Comparison of ENCODE assay signal across 15 mouse cellular contexts in genomic region chr10:69555592-69555991, GRCm38 (mm10).
DNase-seq lines count a peak whose midpoint lies in the region; TF ChIP-seq lines count a peak whose summit lies in the region.
"Had no signal": no experiment of that assay in that cellular context is flagged by ENCODE, and none has a peak within 500 bp of the region (broad histone marks: within the 10 kb centered on the region; RNA-seq: fewer than 3 reads in every experiment).

No protein-coding gene starts in this region.

- H3K4me1 ChIP-seq in cerebellum, adult 2 months (ENCODE audit: control insufficient read depth, insufficient read depth, low read length), result no peaks in the 10 kb centered on the region
- peaks cover 3 to 15% of the 10 kb centered on the region in 2 experiments; a peak in 3 of 4 replicates for H3K4me1 ChIP-seq in CH12.LX (ENCODE audit: control insufficient read depth in 1 of 2, insufficient read depth in 2 of 2)
- H3K4me1 ChIP-seq: embryonic facial prominence, embryonic 12.5 days; embryonic facial prominence, embryonic 15.5 days had no signal

- DNase-seq in cerebellum, adult 2 months, result no peak
- DNase-seq in cerebellum, postnatal 25 days, result no peak
- DNase-seq in left cerebral cortex, adult 2 months (ENCODE audit: extremely low spot score in 1 of 2, low spot score in 2 of 2), result no peak
- no peak for DNase-seq in left cerebral cortex, postnatal 36 days (ENCODE audit: low spot score in 2 of 2)
- no peak for DNase-seq in CH12.LX (ENCODE audit: extremely low read depth)
- no peak for DNase-seq in layer of hippocampus, postnatal 14 days (ENCODE audit: low spot score in 2 of 2)

- intact Hi-C loops in left cerebral cortex, adult 2 months (cut with DNase I), result no loop called here
- intact Hi-C loops in left cerebral cortex, postnatal 36 days (cut with DNase I), result no loop called here

- no peak for TF ChIP-seq EP300 in CH12.LX (IDR thresholded peaks at IDR 0.05; ENCODE audit: low read length)

- H3K4me3 ChIP-seq in cerebellum, adult 2 months (replicated peaks; ENCODE audit: insufficient read depth, low read depth, low read length), result peak overlapping the region; percentile 29
- H3K4me3 ChIP-seq in left cerebral cortex, adult 2 months, result peak overlapping the region; percentile 22; the same call in 1 of the 2 replicates
- H3K4me3 ChIP-seq in CH12.LX (replicated peaks in 1 of 3; ENCODE audit: low read depth in 2 of 3, low read length in 2 of 3, poor library complexity in 1 of 3), result peak overlapping the region in 1 of 3 experiments; percentile 16
- H3K4me3 ChIP-seq: embryonic facial prominence, embryonic 12.5 days; embryonic facial prominence, embryonic 15.5 days; forebrain, embryonic 12.5 days; gastrocnemius, adult 2 months; heart, embryonic 12.5 days; heart, embryonic 15.5 days had no signal

- H3K27ac ChIP-seq in cerebellum, adult 2 months (ENCODE audit: insufficient read depth, low read length), result no peak overlapping the region
- no peak overlapping the region for H3K27ac ChIP-seq in left cerebral cortex, adult 2 months
- peak overlapping the region; percentile 48; the same call in 1 of the 2 replicates for H3K27ac ChIP-seq in CH12.LX (ENCODE audit: insufficient read depth, low read depth)
- H3K27ac ChIP-seq: embryonic facial prominence, embryonic 12.5 days; embryonic facial prominence, embryonic 15.5 days; forebrain, embryonic 12.5 days; gastrocnemius, adult 2 months; heart, embryonic 15.5 days; hindbrain, embryonic 14.5 days; hindbrain, postnatal 0 days had no signal

- H3K9me3 ChIP-seq in CH12.LX (replicated peaks; ENCODE audit: low read length), result no peaks in the 10 kb centered on the region
- H3K9me3 ChIP-seq: embryonic facial prominence, embryonic 12.5 days; embryonic facial prominence, embryonic 15.5 days; forebrain, embryonic 12.5 days; heart, embryonic 12.5 days; heart, embryonic 15.5 days had no signal

- TF ChIP-seq RAD21 in CH12.LX (IDR thresholded peaks at IDR 0.05; ENCODE audit: low read depth, low read length), result no peak

- dilution Hi-C loops in CH12.LX (cut with MboI; ENCODE audit: extremely low pct_ligation_motif_present, extremely low pct_unique_long_range_greater_than_20kb, low sequenced_read_pairs), result no loop called here

- in situ Hi-C loops in CH12.LX (cut with MboI; ENCODE audit: low pct_ligation_motif_present, low pct_unique_long_range_greater_than_20kb, low sequenced_read_pairs), result no loop called here

- WGBS in cerebellum, adult 2 months, result 92% methylated on average over 4 of the region's 4 CpGs

- TF ChIP-seq POLR2A in cerebellum, adult 2 months (IDR thresholded peaks at IDR 0.05; ENCODE audit: borderline replicate concordance, insufficient read depth, low read length), result no peak
- TF ChIP-seq POLR2A in CH12.LX (IDR thresholded peaks at IDR 0.05; ENCODE audit: low read depth, low read length), result no peak

- TF ChIP-seq CTCF in cerebellum, adult 2 months (IDR thresholded peaks at IDR 0.05; ENCODE audit: borderline replicate concordance, insufficient read depth, low read depth, low read length), result no peak
- TF ChIP-seq CTCF in left cerebral cortex, adult 2 months (IDR thresholded peaks at IDR 0.05), result no peak
- TF ChIP-seq CTCF in CH12.LX (conservative IDR thresholded peaks at IDR 0.05 in 1 of 2, IDR thresholded peaks at IDR 0.05 in 1 of 2; ENCODE audit: low read depth in 2 of 2, low read length in 2 of 2), result no peak

- no peaks in the 10 kb centered on the region for H3K27me3 ChIP-seq in cerebellum, adult 2 months (ENCODE audit: control insufficient read depth, insufficient read depth, low read length)
- H3K27me3 ChIP-seq in CH12.LX (replicated peaks), result no peaks in the 10 kb centered on the region
- H3K27me3 ChIP-seq: embryonic facial prominence, embryonic 12.5 days; embryonic facial prominence, embryonic 15.5 days; forebrain, embryonic 12.5 days; heart, embryonic 12.5 days; heart, embryonic 15.5 days had no signal

- peaks cover 3 to 29% of the 10 kb centered on the region in 2 experiments for H3K36me3 ChIP-seq in CH12.LX (replicated peaks in 1 of 2; ENCODE audit: control insufficient read depth in 1 of 2, insufficient read depth in 1 of 2, low read length in 1 of 2)
- H3K36me3 ChIP-seq: embryonic facial prominence, embryonic 12.5 days; embryonic facial prominence, embryonic 15.5 days; forebrain, embryonic 12.5 days; G1E; heart, embryonic 15.5 days had no signal

- no peaks in the 10 kb centered on the region for H3K79me2 ChIP-seq in CH12.LX (replicated peaks; ENCODE audit: control insufficient read depth, extremely low read depth, insufficient read depth, poor library complexity, severe bottlenecking)

- H3K4me2 ChIP-seq in CH12.LX (ENCODE audit: insufficient read depth, low read depth, poor library complexity, severe bottlenecking), result no peak overlapping the region
- H3K4me2 ChIP-seq: embryonic facial prominence, embryonic 12.5 days; embryonic facial prominence, embryonic 15.5 days; forebrain, embryonic 12.5 days; heart, embryonic 12.5 days; heart, embryonic 15.5 days; hindbrain, embryonic 14.5 days had no signal

- H3K9ac ChIP-seq in CH12.LX (ENCODE audit: insufficient read depth, low read depth), result no peak overlapping the region
- H3K9ac ChIP-seq: embryonic facial prominence, embryonic 12.5 days; embryonic facial prominence, embryonic 15.5 days; forebrain, embryonic 12.5 days; heart, embryonic 12.5 days; heart, embryonic 15.5 days; hindbrain, embryonic 14.5 days had no signal

TF ChIP-seq in CH12.LX, 34 proteins besides CTCF, POLR2A, EP300 and RAD21:
- TF ChIP-seq JUN (IDR thresholded peaks at IDR 0.05; ENCODE audit: insufficient read depth, low read depth, low read length) (no peak), CHD2 (IDR thresholded peaks at IDR 0.05; ENCODE audit: low read length) (no peak), BHLHE40 (IDR thresholded peaks at IDR 0.05; ENCODE audit: low read depth, low read length) (no peak), TBP (conservative IDR thresholded peaks at IDR 0.05; ENCODE audit: low read depth, low read length) (no peak), JUND (conservative IDR thresholded peaks at IDR 0.05; ENCODE audit: low read depth, low read length) (no peak), MAX (IDR thresholded peaks at IDR 0.05; ENCODE audit: low read length) (no peak), ETS1 (conservative IDR thresholded peaks at IDR 0.05; ENCODE audit: low read depth, low read length) (no peak), TCF12 (IDR thresholded peaks at IDR 0.05; ENCODE audit: low read depth, low read length) (no peak), IRF4 (IDR thresholded peaks at IDR 0.05; ENCODE audit: low read depth, low read length) (no peak), GABPA (IDR thresholded peaks at IDR 0.05; ENCODE audit: insufficient replicate concordance, low read depth, low read length) (no peak), ELF1 (IDR thresholded peaks at IDR 0.05; ENCODE audit: low read depth, low read length) (no peak), ZC3H11A (IDR thresholded peaks at IDR 0.05; ENCODE audit: low read depth, low read length) (no peak), UBTF (IDR thresholded peaks at IDR 0.05; ENCODE audit: low read depth, low read length) (no peak), NELFE (IDR thresholded peaks at IDR 0.05; ENCODE audit: low read depth, low read length) (no peak), ZMIZ1 (IDR thresholded peaks at IDR 0.05; ENCODE audit: low read depth, low read length) (no peak), PAX5 (IDR thresholded peaks at IDR 0.05; ENCODE audit: low read length) (no peak)
TF ChIP-seq in CH12.LX: peak in this region for 0.
